Mouse (Mus musculus): ENCODE data around the gene Mlip.
"Not testable (repeated sequence)": the region's sequence is repeated elsewhere in the genome, so short reads cannot be mapped to it uniquely, and the experiment has no call there.

Mlip gene

DNA sequence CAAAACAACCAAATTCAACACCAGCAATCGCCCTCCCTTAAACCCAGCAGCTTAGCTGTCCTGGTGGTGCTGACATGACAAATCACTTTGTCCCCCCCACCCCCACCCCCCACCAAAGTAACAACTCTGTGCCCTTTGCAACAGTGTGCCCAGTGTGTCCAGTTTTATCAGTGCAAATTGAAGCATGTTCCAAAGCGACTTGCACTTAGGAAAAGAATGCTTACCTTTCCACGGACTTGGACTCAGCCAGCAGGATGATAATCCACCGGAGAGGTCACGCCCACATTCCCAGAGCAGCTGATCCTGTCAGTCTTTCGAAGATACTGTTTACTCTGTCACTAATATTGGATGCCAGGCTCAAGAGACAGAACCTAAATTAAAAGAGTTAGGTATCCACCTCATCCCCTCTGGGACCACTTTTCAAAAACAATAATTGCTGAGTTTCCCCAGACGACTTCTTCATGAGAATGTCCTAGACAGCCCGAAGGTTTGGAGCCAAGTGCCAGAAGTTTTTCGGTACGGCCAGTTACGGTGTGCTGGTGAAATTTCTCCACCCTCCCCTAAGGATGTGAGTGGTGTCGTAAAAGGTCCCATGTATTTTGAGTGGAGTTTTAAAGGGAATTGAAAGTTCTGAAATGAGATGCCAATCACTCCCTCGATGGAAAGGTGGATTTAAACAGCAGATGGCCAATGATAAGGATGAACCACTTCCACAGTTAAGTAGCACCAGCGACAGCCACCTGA is at the start of gene Mlip:
Mlip (minus strand) TSS at position 538 of the 744 bp plus-strand sequence.
- no peak for DNase-seq (ENCODE audit: low read depth in 2 of 2, low spot score in 2 of 2)

DNA sequence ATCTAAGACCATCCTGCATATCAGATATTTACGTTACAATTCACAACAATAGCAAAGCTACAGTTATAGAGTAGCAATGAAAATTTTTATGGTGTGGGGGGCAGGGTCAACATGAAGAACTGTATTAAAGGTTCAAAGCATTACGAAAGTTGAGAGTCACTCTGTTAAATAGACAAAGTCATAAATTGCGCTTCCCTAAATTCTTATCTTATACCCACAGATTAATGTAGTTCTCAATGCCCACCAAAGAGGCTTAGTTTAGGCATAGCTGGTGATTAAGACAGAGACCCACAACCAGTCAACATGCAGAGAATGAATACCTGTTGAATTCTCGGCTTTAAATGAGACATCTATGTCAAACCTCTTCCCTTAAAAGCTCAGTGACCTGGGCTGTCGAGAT is 47.0 kb upstream of the Mlip start:
- DNase-seq (ENCODE audit: low read depth in 2 of 2, low spot score in 2 of 2) = no peak

DNA sequence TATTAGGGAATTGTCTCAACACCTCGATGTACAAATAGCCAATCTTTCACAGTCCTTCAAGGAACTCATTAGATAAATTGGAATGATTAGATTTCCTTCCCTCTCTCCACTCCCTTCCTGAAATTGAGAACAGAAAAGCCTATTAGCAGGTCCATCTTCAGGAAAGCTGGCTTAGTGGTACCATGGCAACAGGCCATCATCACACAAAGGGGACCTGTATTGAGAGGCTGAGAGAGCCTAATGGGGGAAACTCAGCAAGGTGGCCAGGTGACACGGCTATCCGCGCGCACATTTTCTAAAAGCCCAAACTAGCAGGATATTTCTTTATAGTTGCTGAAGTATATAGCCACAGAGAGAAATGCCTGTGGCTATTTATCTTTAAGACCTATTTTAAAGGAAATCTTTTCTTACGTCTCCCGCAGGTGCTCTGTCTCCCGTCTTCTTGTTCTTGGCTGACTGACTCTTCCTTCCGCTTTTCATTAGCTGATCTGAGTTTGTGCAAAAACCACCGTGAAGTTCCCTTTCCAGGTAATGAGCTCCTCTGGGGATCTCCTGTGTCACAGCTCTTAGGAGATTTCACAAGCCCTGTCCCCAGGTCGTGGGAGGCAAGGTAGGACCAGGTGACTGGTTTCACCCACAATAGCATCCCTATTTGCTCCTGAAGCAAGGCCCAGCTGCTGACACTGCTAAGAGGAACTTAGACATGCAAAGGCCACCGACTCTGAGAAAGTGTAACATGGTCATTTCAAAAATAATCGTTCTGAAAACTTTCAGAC is 46.3 kb upstream of the Mlip start:
- DNase-seq (ENCODE audit: low read depth in 2 of 2, low spot score in 2 of 2) = no peak

DNA sequence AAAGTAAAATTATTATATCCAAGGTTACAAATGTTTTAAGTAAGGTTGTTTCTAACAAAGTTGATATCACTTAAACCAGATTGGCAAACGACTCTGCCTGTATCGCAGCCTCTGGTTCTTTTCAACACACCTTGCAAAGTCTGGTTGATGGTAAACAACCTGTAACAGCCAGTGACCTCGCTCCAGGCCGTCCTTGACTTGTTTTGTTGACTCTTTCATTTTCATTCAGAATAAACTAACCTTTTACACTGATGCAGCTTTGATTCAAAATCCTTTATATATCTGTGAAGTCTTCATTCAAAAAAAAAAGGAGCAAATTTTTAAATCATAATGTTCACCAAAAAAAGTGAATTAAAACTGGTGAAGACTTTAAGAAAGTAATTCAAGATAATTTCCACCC is 44.3 kb upstream of the Mlip start:
- DNase-seq (ENCODE audit: low read depth in 2 of 2, low spot score in 2 of 2) = no peak

DNA sequence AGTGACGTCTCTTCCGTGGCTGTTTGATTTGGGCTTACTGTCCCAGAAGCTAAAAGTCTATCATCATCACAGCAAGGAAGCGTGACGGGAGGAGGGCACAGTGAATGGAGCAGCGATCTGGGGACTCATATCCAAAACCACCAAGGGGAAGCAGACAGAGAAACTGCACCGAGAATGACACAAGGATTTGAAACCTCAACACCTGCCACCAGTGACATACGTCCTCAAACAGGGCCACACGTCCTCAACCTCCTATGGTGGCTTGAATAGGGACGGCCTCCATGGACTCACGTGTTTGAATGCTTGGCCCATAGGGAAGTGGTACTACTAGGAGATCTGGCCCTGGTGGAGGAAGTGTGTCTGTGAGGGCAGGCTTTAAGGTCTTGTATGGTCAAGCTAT is 38.5 kb upstream of the Mlip start:
- no peak for DNase-seq (ENCODE audit: low read depth in 2 of 2, low spot score in 2 of 2)

DNA sequence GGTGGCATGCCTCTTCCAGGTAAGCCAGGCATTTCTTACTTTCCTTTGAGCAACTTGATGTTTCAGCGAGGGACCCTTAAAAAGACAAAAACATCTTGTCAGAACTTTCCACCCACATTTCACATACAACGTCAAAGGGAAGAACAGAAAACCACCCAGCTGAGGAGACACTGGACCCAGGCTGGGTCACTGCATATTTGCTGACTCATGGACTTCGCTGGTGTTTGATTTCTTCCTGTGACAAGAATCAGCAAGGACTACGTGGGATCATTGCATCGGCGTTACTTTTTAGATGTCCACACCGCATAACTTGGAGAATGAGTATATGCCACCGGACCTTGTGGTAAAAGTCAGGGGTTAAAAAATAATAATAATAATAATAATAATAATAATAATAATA is 36.2 kb upstream of the Mlip start:
- DNase-seq (ENCODE audit: low read depth in 2 of 2, low spot score in 2 of 2) = no peak

DNA sequence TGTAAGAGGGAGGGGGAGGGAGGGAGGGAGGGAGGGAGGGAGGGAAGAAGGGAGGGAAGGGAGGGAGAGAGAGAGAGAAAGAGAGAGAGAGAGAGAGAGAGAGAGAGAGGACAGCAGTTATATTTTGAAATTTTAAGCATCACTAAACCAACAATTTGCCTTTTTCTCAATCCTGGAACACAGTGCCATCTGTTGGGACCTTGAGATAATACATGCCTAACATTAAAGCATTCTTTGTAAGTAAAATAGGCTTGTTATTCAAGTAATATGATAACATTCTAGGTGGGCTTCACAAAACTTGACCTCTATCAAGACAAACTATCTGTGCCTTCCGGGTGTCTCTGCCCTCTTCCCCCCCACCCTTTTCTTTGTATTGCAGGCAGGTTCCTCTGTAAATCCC is 34.0 kb upstream of the Mlip start:
- DNase-seq (ENCODE audit: low read depth in 2 of 2, low spot score in 2 of 2) = no peak

DNA sequence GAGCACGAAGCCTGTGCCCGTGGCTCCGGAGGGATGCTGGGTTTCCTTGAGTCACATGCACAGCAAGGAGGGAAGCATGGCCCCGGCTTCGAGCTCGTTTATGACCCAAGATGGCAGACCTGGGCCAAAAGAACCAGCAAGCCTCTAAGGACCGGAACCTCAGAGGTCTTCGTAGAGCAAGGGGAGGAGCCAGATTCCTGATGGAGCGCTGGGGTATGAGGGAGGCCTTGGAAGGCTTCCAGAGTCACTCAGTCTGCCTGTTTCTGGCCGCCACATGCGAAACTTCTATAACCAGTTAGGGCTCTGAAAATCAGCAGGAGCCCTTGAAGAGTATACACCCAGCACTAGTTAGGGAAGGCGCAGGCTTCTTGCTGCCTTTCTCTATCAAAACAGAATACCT is 32.8 kb upstream of the Mlip start:
- no peak for DNase-seq (ENCODE audit: low read depth in 2 of 2, low spot score in 2 of 2)

DNA sequence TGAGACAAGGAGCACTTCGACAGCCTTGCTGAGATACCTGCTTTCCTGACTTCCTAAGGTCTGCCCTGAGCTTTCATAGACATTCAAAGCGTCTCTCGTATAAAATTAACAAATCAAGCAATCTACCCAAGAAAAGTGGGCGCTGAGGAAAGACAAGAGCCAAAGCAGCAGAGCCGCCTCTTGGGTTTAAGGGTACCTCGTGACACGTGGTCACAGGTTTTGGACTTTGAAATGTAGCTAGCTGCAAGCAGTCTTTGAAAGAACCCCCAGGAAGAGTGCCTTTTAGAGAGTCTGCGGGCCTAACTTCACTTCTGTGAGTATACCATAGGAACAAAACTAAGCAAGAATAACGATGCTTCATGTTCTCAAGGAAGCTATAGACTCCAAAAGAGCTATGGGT is 31.9 kb upstream of the Mlip start:
- DNase-seq (ENCODE audit: low read depth in 2 of 2, low spot score in 2 of 2) = no peak

DNA sequence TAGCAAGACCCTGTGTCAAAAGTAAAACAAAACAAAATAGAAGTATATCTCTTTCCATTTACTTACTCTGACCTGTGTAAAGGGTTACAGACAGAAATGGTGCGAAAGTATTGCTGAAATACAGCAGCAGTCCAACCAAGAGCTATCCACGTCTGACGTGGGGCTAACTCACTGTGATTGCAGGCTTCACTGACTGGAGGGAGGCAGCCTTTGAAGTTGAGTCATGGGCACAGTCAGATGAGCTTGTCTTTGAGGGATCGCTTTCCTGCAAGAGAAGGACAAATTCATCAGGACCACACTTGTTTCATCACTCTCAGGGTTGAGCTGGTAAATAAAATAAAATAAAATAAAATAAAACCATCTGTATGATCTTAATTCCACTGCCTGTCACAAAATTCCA is 31.2 kb upstream of the Mlip start:
- DNase-seq (ENCODE audit: low read depth in 2 of 2, low spot score in 2 of 2) = no peak

DNA sequence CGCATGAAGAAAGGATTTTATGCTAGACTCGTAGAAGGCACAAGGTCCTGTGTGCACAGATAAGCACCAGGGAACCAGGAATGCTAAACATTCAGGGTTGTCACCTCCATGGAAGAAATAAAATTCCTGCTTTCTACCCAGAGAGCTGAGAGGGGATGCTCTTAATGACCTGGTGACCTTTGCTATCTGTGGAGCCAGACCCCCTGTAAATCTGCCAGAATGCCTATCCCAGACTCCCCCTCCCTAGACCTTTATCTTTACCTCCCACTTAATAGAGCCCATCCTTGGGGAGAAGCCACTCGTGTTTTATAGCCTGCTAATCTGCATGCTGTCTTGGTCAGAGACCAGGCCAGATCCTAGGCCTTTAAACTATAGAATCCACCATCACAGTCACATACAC is 29.7 kb upstream of the Mlip start:
- no peak for DNase-seq (ENCODE audit: low read depth in 2 of 2, low spot score in 2 of 2)

DNA sequence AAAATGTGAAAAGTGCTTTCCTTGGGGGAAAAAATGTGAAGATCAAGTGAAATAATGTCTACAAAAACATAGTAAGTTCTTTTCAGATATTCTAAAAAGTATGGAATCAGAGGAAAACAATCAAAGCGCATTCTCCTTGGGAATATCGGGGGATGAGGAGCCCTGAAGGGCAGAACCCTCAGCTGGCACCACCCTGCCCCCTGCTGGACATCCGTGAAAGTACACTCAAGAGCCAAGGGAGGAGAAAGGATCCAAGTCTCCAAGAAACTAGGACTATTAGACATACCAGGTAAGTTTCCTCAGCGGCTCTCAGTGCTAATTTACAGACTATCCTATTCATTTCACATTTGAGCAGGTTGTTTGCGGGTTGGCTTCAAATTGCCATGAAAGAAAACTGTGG is 28.8 kb upstream of the Mlip start:
- DNase-seq (ENCODE audit: low read depth in 2 of 2, low spot score in 2 of 2) = peak; percentile 31 to 48

DNA sequence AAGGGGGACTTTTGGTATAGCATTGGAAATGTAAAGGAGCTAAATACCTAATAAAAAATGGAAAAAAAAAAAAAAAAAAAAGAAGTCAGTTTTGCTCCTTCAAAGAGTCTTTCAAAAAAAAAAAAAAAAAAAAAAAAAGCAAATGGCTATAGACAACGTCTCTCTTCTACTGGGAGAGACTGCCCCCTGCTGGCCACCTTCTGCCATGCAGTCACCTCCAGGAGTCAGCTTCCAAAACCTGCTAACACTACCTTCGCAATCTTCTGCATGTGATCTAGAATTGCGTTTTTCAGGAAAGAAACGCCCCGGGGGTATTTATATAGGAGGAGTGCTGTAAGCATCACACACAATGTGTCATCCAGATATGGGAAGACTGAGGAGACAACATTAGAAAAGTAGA is 26.9 kb upstream of the Mlip start:
- peak; percentile 65 to 75 for DNase-seq (ENCODE audit: low read depth in 2 of 2, low spot score in 2 of 2)

DNA sequence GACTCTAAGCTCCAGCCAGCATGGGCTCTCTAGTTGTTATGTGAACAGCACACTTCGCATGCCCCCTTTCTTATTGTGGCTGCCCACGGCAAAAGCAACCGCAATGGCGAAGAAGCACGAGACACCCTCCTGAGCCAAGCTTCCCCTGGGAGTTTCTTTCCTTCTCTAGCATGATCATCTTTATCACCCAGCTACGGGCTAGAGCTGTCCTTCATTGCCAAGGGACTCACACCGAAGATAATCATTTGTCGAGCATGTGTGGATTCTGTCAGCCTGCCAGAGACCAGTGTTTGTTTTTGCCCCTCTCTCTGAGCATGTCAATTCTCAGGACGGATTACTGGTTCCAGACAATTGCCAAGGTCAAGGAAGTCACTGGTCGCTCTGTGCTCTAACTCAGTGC is 24.9 kb upstream of the Mlip start:
- DNase-seq (ENCODE audit: low read depth in 2 of 2, low spot score in 2 of 2) = no peak

DNA sequence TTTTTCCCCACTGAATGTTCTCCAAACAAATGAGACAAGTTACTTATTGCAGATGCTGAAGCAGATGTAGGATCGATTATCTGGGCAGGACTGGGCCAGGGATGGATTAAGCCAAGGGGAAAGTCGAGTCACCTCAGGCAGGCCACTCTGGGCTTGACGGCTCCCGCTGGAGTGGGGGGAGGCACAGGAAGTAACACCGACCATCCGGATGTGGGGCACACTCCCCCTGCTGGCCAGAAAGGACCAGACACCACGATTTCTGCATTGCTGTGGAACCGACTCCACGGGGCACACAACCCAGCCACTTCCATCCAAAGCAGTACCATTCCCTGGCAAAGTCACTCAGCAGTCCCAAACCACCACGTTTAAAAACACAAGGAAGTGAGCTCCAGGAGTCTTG is 24.3 kb upstream of the Mlip start:
- DNase-seq (ENCODE audit: low read depth in 2 of 2, low spot score in 2 of 2) = peak; percentile 27 to 46

DNA sequence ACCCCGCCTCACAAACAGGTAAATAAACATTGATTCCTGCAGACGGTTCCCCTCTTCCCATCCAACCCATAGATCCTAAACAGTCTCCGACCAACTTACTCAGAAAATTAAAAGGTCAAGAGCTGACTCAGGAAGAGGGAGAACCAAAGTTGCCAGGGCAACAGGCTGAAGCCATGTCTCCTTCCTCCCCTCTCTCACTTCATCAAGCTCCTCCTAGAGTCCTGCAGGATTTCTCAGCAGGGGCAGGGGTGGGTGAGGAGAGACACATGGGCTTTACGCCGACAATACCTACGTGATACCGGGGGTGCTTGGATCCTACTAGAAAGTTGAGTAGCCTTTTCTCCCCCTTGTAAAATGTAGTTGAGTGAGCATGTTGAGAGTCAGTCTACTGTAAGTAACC is 23.8 kb upstream of the Mlip start:
- no peak for DNase-seq (ENCODE audit: low read depth in 2 of 2, low spot score in 2 of 2)

DNA sequence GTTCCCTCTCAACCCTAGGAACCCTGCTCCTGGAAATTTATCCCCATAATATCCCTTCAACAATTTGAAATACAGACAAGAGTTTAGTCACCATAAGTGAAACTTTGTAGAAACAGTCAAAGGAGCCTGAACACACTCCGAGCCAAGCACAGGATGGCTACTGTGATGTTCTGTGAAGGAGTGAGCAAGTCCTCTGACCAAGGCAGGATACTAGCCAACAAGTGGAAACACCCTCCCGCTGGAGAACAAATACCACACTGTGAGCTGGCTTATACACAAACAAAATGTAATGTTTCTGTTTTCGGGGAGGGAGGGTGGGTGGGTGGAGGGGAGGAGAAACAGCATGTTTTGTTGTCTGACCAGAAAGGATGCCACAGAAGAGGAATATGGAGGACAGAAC is 17.9 kb upstream of the Mlip start:
- no peak for DNase-seq (ENCODE audit: low read depth in 2 of 2, low spot score in 2 of 2)

DNA sequence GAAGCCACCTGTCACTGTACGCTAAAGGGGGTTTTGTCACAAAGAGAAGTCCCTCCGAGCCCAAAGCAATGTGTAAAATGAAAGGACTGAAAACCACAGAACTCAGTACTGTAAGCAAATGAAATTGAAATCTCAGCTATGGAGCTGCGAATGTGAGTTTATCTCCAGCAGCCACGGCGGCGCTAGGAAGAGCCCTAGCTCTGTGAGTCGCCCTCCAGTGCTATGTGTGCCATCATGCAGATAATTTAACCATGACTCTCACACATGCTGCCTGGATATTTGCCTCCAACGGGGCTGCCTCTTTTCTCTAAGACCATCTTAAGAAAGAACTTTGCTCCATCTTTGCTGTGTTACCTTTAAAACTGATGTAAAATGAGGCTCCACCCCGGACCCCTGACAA is 16.5 kb upstream of the Mlip start:
- DNase-seq (ENCODE audit: low read depth in 2 of 2, low spot score in 2 of 2) = no peak

DNA sequence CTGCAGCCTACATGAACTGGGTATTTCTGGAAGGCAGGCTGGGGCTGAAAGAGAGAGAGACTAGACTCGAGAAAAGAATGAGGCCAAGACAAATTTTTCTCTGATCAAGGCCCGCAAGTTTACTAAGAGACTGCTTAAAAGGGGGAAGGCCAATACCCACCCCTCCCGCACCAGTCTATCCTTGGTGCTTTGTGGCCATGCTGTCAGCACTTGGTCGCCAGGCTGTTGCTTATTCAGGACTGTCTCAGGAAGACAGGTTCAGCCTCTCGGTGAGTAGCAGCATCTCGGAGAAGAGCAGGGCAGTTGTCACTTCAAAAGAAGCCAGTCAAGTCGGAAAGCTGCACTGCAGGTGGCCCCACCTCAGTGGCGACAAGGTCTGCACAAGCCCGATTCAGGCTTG is 11.9 kb upstream of the Mlip start:
- not testable (repeated sequence) for DNase-seq (ENCODE audit: low read depth in 2 of 2, low spot score in 2 of 2)

DNA sequence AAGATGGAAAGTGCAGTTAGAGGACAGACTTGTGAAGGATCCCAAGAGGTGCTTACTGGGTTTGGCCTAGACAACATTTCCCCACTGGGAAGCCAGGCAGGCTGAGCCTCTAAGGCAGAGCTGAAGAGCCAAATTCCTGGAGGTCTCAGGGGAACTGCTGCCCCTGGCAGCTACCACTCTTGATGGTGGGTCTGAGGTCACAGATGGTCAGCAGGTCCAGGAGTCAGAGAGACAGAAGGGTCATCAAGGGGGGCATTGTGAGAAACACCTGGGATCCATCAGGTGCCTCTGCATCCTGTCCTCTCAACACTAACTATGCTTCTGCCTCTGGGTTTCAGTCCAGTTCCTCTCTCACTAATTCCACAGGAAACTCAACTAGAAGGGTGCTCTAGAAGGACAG is 10.1 kb upstream of the Mlip start:
- DNase-seq (ENCODE audit: low read depth in 2 of 2, low spot score in 2 of 2) = no peak

DNA sequence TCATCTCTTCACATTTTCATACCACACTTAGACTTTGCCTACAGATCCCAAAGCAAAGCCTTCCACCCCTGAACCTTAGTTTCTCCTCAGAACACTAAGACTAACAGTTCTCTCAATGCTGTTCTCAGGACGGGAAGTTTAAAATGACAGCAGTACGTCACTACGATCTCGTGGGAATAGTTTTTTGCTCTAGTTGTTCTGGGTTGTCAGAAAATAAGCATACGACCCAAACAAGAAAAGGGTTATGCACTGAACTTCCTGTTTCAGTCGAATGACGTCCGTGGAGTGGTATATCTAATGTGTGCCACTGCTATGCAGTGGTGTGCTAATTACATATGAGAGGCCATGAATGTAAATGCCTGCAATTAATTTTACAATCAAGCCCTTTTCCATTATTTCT is 7.9 kb upstream of the Mlip start:
- no peak for DNase-seq (ENCODE audit: low read depth in 2 of 2, low spot score in 2 of 2)

DNA sequence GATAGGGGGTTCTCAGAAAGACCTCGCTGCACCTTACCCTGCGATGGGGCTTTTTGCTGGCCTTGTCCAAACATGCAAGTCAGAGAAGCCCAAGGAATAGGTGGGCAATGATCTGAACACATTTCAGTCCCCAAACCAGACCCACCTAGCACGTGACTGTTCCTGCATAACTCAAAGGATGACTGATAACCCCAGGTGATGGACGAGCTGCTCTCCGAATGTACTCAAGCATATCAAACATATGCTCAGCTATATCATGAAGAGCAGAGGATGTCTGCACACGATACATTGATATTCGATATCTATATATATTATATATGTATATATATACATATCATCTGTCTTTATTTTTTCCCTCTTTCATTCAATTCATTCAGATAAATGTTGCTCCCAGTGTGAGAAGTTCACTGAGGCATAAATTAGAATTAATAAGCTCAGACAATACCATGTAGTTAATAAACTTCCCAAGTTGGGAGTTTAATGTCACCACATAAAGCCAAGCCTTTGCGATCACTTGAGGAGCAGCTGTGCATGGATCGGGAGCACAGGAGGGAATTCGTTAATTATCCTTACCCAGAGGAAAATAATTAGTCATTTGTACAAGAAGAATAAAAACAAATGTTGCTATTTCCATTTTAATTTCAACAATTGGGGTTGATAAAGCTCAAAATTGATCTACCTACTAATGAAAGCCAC is 6.7 kb upstream of the Mlip start:
- DNase-seq (ENCODE audit: low read depth in 2 of 2, low spot score in 2 of 2) = no peak

Data from CD8-positive naive resting alpha-beta T cell, adult 2 months (primary cell).